In genomic region chr13:55177903-55178496, GRCm38 (mm10) we compare ENCODE assay signal across 10 mouse cellular contexts. TPM values are rescaled to one million over a fixed set of nuclear protein-coding genes. Genes with fewer than 3 reads are reported as not detected.
DNase-seq lines count a peak whose midpoint lies in the region; ATAC-seq and TF ChIP-seq lines count a peak whose summit lies in the region.
"Had no signal": no experiment of that assay in that cellular context is flagged by ENCODE, and none has a peak within 500 bp of the region (broad histone marks: within the 10 kb centered on the region; RNA-seq: fewer than 3 reads in every experiment).

No protein-coding gene starts in this region.

- peak; percentile 64 for TF ChIP-seq CTCF in intestine, postnatal 0 days (IDR thresholded peaks at IDR 0.05; ENCODE audit: low read depth)
- peak; percentile 49 for TF ChIP-seq CTCF in forebrain, postnatal 0 days (IDR thresholded peaks at IDR 0.05; ENCODE audit: low read depth)
- peak; percentile 61 for TF ChIP-seq CTCF in stomach, postnatal 0 days (IDR thresholded peaks at IDR 0.05; ENCODE audit: low read depth)

- H3K36me3 ChIP-seq in intestine, postnatal 0 days (ENCODE audit: control insufficient read depth, insufficient read depth) = no peaks in the 10 kb centered on the region
- H3K36me3 ChIP-seq in intestine, embryonic 15.5 days = no peaks in the 10 kb centered on the region
- no peaks in the 10 kb centered on the region for H3K36me3 ChIP-seq in neural tube, embryonic 12.5 days
- no peaks in the 10 kb centered on the region for H3K36me3 ChIP-seq in forebrain, postnatal 0 days (ENCODE audit: insufficient read depth)
- no peaks in the 10 kb centered on the region for H3K36me3 ChIP-seq in stomach, postnatal 0 days (ENCODE audit: control insufficient read depth, insufficient read depth, low read length)
- H3K36me3 ChIP-seq: hindbrain, embryonic 13.5 days had no signal

- no peak overlapping the region for H3K4me3 ChIP-seq in intestine, postnatal 0 days (ENCODE audit: low read depth, low read length)
- H3K4me3 ChIP-seq in intestine, embryonic 15.5 days (replicated peaks) = no peak overlapping the region
- no peak overlapping the region for H3K4me3 ChIP-seq in neural tube, embryonic 12.5 days
- H3K4me3 ChIP-seq in forebrain, postnatal 0 days (ENCODE audit: low read depth, low read length) = no peak overlapping the region
- no peak overlapping the region for H3K4me3 ChIP-seq in stomach, postnatal 0 days (ENCODE audit: low read depth, low read length)
- H3K4me3 ChIP-seq: hindbrain, embryonic 13.5 days had no signal

- no peaks in the 10 kb centered on the region for H3K9me3 ChIP-seq in intestine, postnatal 0 days (ENCODE audit: control insufficient read depth)
- H3K9me3 ChIP-seq in intestine, embryonic 15.5 days = no peaks in the 10 kb centered on the region
- no peaks in the 10 kb centered on the region for H3K9me3 ChIP-seq in neural tube, embryonic 12.5 days
- H3K9me3 ChIP-seq in forebrain, postnatal 0 days (ENCODE audit: low read length) = no peaks in the 10 kb centered on the region
- no peaks in the 10 kb centered on the region for H3K9me3 ChIP-seq in stomach, postnatal 0 days (ENCODE audit: control insufficient read depth, low read length)
- H3K9me3 ChIP-seq: hindbrain, embryonic 13.5 days had no signal

- TF ChIP-seq EP300 in stomach, postnatal 0 days (optimal IDR thresholded peaks at IDR 0.05) = no peak

- H3K4me1 ChIP-seq in intestine, postnatal 0 days (replicated peaks; ENCODE audit: control insufficient read depth, insufficient read depth, low read length) = no peaks in the 10 kb centered on the region
- H3K4me1 ChIP-seq in intestine, embryonic 15.5 days (replicated peaks) = no peaks in the 10 kb centered on the region
- peaks cover 6% of the 10 kb centered on the region for H3K4me1 ChIP-seq in neural tube, embryonic 12.5 days
- no peaks in the 10 kb centered on the region for H3K4me1 ChIP-seq in forebrain, postnatal 0 days (ENCODE audit: insufficient read depth)
- no peaks in the 10 kb centered on the region for H3K4me1 ChIP-seq in stomach, postnatal 0 days (replicated peaks; ENCODE audit: control insufficient read depth, insufficient read depth)

- H3K9ac ChIP-seq in intestine, postnatal 0 days (ENCODE audit: low read depth, low read length) = no peak overlapping the region
- H3K9ac ChIP-seq in intestine, embryonic 15.5 days = no peak overlapping the region
- no peak overlapping the region for H3K9ac ChIP-seq in neural tube, embryonic 12.5 days
- no peak overlapping the region for H3K9ac ChIP-seq in forebrain, postnatal 0 days
- no peak overlapping the region for H3K9ac ChIP-seq in stomach, postnatal 0 days (ENCODE audit: low read length)
- H3K9ac ChIP-seq: hindbrain, embryonic 13.5 days had no signal

- WGBS in intestine, postnatal 0 days = 68% methylated on average over 4 of the region's 4 CpGs
- WGBS in intestine, embryonic 15.5 days = 58% methylated on average over 4 of the region's 4 CpGs
- WGBS in neural tube, embryonic 12.5 days = 67% methylated on average over 4 of the region's 4 CpGs
- 55% methylated on average over 4 of the region's 4 CpGs for WGBS in forebrain, postnatal 0 days
- WGBS in stomach, postnatal 0 days = 70% methylated on average over 4 of the region's 4 CpGs

- no peak overlapping the region for H3K27ac ChIP-seq in intestine, postnatal 0 days (ENCODE audit: low read depth, low read length)
- H3K27ac ChIP-seq in intestine, embryonic 15.5 days = no peak overlapping the region
- no peak overlapping the region for H3K27ac ChIP-seq in neural tube, embryonic 12.5 days
- H3K27ac ChIP-seq in forebrain, postnatal 0 days (ENCODE audit: low read depth, low read length) = peak overlapping the region; percentile 29; the same call in 1 of the 2 replicates
- H3K27ac ChIP-seq in stomach, postnatal 0 days (replicated peaks) = no peak overlapping the region
- H3K27ac ChIP-seq: hindbrain, embryonic 13.5 days had no signal

- DNase-seq in neural tube, embryonic 10.5 days (ENCODE audit: extremely low spot score, low spot score) = no peak
- no peak for DNase-seq in forebrain, postnatal 0 days
- DNase-seq in stomach, postnatal 0 days (ENCODE audit: low spot score) = no peak

- no peak overlapping the region for H3K4me2 ChIP-seq in intestine, postnatal 0 days (replicated peaks; ENCODE audit: low read depth)
- H3K4me2 ChIP-seq in intestine, embryonic 15.5 days (replicated peaks) = no peak overlapping the region
- no peak overlapping the region for H3K4me2 ChIP-seq in neural tube, embryonic 12.5 days (replicated peaks)
- H3K4me2 ChIP-seq in forebrain, postnatal 0 days (ENCODE audit: low read depth) = no peak overlapping the region
- H3K4me2 ChIP-seq in stomach, postnatal 0 days (replicated peaks; ENCODE audit: low read depth) = no peak overlapping the region
- H3K4me2 ChIP-seq: hindbrain, embryonic 13.5 days had no signal

- H3K27me3 ChIP-seq in intestine, postnatal 0 days (replicated peaks; ENCODE audit: control insufficient read depth, insufficient read depth, low read length) = no peaks in the 10 kb centered on the region
- H3K27me3 ChIP-seq in intestine, embryonic 15.5 days (replicated peaks) = no peaks in the 10 kb centered on the region
- H3K27me3 ChIP-seq in neural tube, embryonic 12.5 days (replicated peaks) = no peaks in the 10 kb centered on the region
- H3K27me3 ChIP-seq in forebrain, postnatal 0 days (ENCODE audit: insufficient read depth, low read length) = no peaks in the 10 kb centered on the region
- no peaks in the 10 kb centered on the region for H3K27me3 ChIP-seq in stomach, postnatal 0 days (ENCODE audit: control insufficient read depth, insufficient read depth, low read length)

- ATAC-seq in intestine, postnatal 0 days = no peak
- ATAC-seq in intestine, embryonic 15.5 days = no peak
- 0 out of 2 replicates have a peak, but pooled peaks have one; percentile 42 for ATAC-seq in neural tube, embryonic 12.5 days (ENCODE audit: low FRiP score, low read depth)
- ATAC-seq in forebrain, postnatal 0 days = no peak
- ATAC-seq in stomach, postnatal 0 days (ENCODE audit: low FRiP score, low TSS enrichment) = no peak
- ATAC-seq in erythroid progenitor cell, adult 5-6 weeks (replicated peaks; ENCODE audit: low FRiP score, poor library complexity, severe bottlenecking) = no peak

RNA-seq across cellular contexts. Expression of gene Fgfr4, which starts 25.6 kb away (rescaled TPM):
- polyA plus RNA-seq in intestine, postnatal 0 days (2015; fragmentation: Nextera tagmentation; extraction: Ambion mirVana) = 3.8 and 4.0 TPM in 2 replicates
- polyA plus RNA-seq in intestine, embryonic 15.5 days (2015; fragmentation: Nextera tagmentation; extraction: Ambion mirVana) = 14.2 and 14.5 TPM in 2 replicates
- polyA plus RNA-seq in neural tube, embryonic 12.5 days (2016; fragmentation: Nextera tagmentation; extraction: Ambion mirVana) = 2.8 and 3.7 TPM in 2 replicates
- 0.08 and 0.19 TPM in 2 replicates for total RNA-seq in forebrain, postnatal 0 days (2014; rRNA removed)
- 0.33 and 0.40 TPM in 2 replicates for polyA plus RNA-seq in forebrain, postnatal 0 days (2015; fragmentation: Nextera tagmentation; extraction: Ambion mirVana)
- 1.4 and 1.6 TPM in 2 replicates for polyA plus RNA-seq in stomach, postnatal 0 days (2015; fragmentation: Nextera tagmentation; extraction: Ambion mirVana)
- total RNA-seq in erythroid progenitor cell, adult 5-6 weeks (2015; ENCODE audit: low replicate concordance) = not detected in 2 replicates
- not detected in 2 replicates for total RNA-seq in erythroid progenitor cell, adult 5-6 weeks (2017; ENCODE audit: low replicate concordance)

RNA-seq across cellular contexts. Expression of gene Nsd1, which starts 31.6 kb away (rescaled TPM):
- 37.4 and 38.0 TPM in 2 replicates for polyA plus RNA-seq in intestine, postnatal 0 days (2015; fragmentation: Nextera tagmentation; extraction: Ambion mirVana)
- polyA plus RNA-seq in intestine, embryonic 15.5 days (2015; fragmentation: Nextera tagmentation; extraction: Ambion mirVana) = 49.6 and 52.8 TPM in 2 replicates
- 68.6 and 81.6 TPM in 2 replicates for polyA plus RNA-seq in neural tube, embryonic 12.5 days (2016; fragmentation: Nextera tagmentation; extraction: Ambion mirVana)
- 81.2 and 104 TPM in 2 replicates for total RNA-seq in forebrain, postnatal 0 days (2014; rRNA removed)
- polyA plus RNA-seq in forebrain, postnatal 0 days (2015; fragmentation: Nextera tagmentation; extraction: Ambion mirVana) = 37.5 and 48.2 TPM in 2 replicates
- polyA plus RNA-seq in stomach, postnatal 0 days (2015; fragmentation: Nextera tagmentation; extraction: Ambion mirVana) = 33.7 and 35.0 TPM in 2 replicates
- total RNA-seq in erythroid progenitor cell, adult 5-6 weeks (2015; ENCODE audit: low replicate concordance) = 36.9 and 38.2 TPM in 2 replicates
- 50.6 and 85.7 TPM in 2 replicates for total RNA-seq in erythroid progenitor cell, adult 5-6 weeks (2017; ENCODE audit: low replicate concordance)

RNA-seq across cellular contexts. Expression of gene Gm17617, which starts 44.7 kb away (rescaled TPM):
- polyA plus RNA-seq in intestine, postnatal 0 days (2015; fragmentation: Nextera tagmentation; extraction: Ambion mirVana) = not detected in 2 replicates
- not detected in 2 replicates for polyA plus RNA-seq in intestine, embryonic 15.5 days (2015; fragmentation: Nextera tagmentation; extraction: Ambion mirVana)
- polyA plus RNA-seq in neural tube, embryonic 12.5 days (2016; fragmentation: Nextera tagmentation; extraction: Ambion mirVana) = not detected in 2 replicates
- not detected in 2 replicates for total RNA-seq in forebrain, postnatal 0 days (2014; rRNA removed)
- not detected in 2 replicates for polyA plus RNA-seq in forebrain, postnatal 0 days (2015; fragmentation: Nextera tagmentation; extraction: Ambion mirVana)
- polyA plus RNA-seq in stomach, postnatal 0 days (2015; fragmentation: Nextera tagmentation; extraction: Ambion mirVana) = not detected in 2 replicates
- total RNA-seq in erythroid progenitor cell, adult 5-6 weeks (2015; ENCODE audit: low replicate concordance) = not detected in 2 replicates
- not detected in 2 replicates for total RNA-seq in erythroid progenitor cell, adult 5-6 weeks (2017; ENCODE audit: low replicate concordance)
- total RNA-seq: layer of hippocampus, postnatal 36 days had no signal
- polyA plus RNA-seq: cerebellum, adult 2 months; hindbrain, embryonic 13.5 days had no signal
